Mouse (Mus musculus): ENCODE results near the gene Polr3h.

DNA sequence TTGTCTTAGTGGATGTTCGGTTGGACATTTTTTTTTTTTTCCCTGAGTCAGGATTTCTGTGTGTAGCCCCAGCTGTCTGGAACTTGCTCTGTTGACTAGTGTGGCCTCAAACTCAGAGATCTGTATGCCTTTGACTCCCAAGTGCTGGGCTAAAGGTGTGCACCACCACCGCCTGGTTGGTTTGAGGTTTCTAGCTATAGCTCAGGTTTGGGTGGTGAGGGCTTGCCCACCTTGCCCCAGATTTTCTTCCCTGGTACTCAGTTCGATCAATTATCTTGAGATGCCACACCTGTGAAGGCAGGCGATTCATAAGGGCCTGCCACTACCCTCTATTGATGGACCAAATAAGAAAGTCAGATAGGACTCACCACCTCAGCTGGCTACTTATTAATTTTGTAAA, 78.9 kb downstream of the Polr3h start:
- no peak for TF ChIP-seq POLR2A (IDR thresholded peaks at IDR 0.05; ENCODE audit: insufficient read length, low read depth)
- TF ChIP-seq MAX (IDR thresholded peaks at IDR 0.05; ENCODE audit: low read depth): no peak
- TF ChIP-seq E2F4 (IDR thresholded peaks at IDR 0.05; ENCODE audit: insufficient read depth): no peak
- no peak for TF ChIP-seq USF1 (IDR thresholded peaks at IDR 0.05; ENCODE audit: low read depth)
- no peak for TF ChIP-seq TCF3 (IDR thresholded peaks at IDR 0.05; ENCODE audit: insufficient read length, low read depth)
- TF ChIP-seq REST (IDR thresholded peaks at IDR 0.05; ENCODE audit: insufficient read depth, insufficient read length): no peak

Measured in myocyte (in vitro differentiated cells).